Mouse (Mus musculus) cerebellum, adult 9-10 months (tissue): ENCODE measurements at regions not wholly inside any gene's neighbourhood (a gene's known extent, or its start where the extent isn't known, plus 50 kb on each side); places are given as distances from the start of the nearest gene placed in this dataset.

Experiments
- DNase-seq: peaks from one replicate; pipeline ENCODE4 v3.0.0; 2022

DNA sequence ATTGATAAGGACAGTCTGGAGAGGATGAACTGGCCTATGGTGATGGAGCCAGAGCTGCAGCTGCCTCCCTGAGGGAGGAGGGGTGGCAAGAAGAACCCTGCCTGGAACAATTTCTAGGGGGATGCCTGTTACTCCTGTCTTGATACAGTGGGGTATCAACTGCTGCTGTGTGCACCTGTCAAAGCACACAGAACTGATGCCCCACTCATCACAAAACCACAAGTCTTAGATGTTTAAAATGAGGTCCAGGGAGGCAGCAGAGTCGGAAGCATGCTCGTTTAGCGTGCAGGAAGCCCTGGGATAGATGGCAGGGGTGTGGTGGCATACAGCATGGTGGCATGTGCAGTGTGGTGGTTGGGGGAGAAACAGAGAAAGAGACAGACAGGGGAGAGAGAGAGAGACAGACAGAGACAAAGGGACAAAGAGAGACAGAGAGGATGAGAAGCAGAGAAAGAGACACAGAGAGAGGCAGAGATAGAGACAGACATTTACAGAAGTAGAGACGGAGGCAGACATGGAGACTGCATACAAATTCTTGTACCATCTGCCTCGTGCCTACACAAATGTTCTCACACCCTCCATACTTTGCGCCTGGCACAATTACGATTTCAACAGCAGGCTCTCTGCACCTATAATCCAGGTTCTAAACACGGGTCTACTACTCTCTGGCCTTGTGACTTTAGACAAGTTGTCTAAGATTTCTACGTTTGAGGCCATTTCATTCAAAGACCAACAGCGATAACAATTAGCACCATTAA is 242.6 kb downstream of the Cbln4 start:
- DNase-seq = no peak

- DNase-seq = no peak
Measured at GRCm38 (mm10) chr2:171799351-171799750, 243.9 kb downstream of the Cbln4 start.

DNA sequence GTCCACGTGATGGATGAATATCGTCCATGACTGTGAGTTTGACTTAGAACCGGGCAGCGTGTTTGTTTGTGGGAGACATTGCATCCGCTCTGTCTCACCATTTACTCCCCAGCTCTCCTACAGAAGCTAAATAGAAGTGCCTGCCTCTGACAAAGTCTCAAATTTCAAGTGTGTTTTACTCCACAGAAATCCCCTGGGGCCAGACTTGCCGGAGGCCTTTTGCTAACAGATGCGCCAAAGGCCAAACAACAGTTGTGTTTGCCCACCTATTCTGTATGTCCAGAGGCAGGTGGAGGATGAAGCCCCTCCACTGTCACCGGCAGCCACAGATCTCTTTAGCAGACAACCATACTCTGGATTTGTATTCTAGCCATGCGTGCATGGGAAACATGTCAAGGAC is 252.6 kb downstream of the Cbln4 start:
- no peak for DNase-seq

DNA sequence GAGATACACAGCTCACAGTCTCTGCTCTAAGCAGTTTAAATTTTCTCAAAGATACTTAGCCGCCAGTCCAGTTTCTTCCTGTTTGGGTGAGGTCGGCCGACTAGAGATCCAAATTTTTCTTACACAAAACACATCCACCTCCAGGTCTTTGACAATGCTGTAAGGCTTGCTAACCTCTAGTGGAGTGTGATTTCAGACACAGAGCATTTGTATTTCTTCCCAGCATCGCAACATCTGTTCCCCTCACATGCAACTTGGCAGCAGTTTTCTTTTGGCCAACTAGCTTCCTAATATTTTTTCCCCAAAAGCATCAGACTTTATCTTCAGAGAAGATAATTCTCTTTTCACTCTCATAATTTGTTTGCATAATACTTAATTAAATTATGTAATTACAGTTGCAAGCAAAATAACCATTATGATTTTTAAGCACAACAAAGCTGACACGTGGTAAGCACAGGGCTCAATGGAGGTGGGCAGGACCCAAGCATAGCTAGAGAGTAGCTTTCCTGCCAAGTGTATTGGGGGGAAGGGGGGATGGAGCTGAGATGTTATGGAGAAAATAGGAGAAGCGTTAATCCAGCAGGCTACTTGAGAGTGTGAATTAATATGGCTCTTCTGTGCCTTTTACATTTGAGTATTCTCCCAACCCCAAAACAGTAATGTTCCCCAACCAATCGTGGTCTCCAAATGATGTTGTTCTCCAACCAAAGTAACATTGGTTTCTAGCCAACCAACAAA is 276.9 kb downstream of the Cbln4 start:
- DNase-seq = no peak

GRCm38 (mm10) chr2:171765071-171765470 is 278.2 kb downstream of the Cbln4 start:
- no peak for DNase-seq

- no peak for DNase-seq
Measured at GRCm38 (mm10) chr2:171753502-171753901, 289.8 kb downstream of the Cbln4 start.

- DNase-seq = no peak
Measured at GRCm38 (mm10) chr2:171747162-171747561, 296.1 kb downstream of the Cbln4 start.

DNA sequence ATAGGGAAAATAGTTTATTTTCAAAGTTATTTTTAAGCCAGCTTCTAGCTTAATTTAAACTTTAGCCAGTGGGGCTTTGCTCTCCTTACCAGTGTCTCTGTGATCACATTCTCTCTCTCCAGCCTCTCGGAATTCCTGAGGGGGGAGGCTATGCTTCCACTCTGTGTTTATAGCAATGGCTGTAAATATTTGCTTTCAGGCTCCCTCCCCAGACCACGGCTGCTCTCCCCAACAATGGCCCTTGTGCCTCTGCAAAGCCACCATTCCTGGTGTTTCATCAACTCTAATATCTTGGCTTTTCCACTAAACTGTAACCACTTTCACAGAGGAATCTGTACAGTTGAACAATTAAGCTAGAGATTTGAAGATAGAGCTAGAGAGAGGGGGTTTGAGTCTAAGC is 300.2 kb downstream of the Cbln4 start:
- no peak for DNase-seq

DNA sequence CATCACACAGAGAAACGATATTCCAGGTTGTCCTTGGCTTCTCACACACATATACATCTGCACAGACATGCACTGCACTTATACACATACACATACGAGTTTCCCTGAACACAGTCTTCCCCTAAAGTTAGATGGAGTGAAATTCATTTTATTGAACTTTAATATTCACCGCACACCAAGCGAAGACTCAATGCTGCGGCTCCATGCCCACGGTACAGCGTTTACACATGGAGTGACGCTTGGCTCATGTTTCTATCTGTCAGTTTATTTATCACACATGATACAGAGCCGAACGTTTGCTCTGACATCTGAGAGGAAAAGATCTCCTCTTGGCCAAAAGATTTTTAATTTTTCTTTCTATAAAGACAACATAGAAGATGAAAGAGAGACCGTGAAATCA is 300.6 kb downstream of the Cbln4 start:
- no peak for DNase-seq

DNA sequence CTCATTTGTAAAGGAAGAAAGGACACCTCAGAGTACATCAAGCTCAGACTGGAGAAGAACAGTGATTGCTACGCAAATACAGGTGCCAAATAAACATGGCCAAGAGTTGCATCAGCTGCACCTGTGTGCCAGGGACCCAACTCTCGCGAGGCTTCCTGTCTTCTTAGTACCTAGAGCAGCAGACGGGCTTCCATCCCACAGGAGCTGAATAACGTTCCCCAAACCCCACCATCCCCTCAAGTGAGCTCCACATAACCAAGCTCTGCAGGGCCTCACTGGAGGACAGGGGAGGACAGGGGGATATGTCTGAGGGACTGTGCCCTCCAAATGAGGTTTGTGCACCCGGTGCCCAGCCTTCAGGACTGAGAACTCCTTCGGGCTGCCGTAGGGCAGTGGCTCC is 305.5 kb downstream of the Cbln4 start:
- no peak for DNase-seq

GRCm38 (mm10) chr2:171735061-171735490 is 308.2 kb downstream of the Cbln4 start:
- DNase-seq = no peak

DNA sequence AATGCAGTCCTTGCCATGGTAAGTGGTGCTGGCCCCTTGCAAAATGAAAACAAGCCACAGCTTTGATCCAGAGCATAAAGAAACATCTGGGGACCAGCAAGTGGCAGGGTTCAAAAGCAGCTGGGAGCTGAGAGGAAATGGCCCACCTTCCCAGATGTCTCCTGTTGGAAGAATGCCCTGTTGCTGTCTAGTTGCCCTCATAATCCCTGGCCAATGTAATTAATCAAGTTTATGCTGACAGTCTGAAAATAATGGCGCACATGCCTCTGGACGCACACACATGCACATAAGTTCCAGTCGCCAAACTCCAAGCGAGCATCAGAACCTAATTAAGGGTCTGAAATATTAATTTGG is 308.7 kb downstream of the Cbln4 start:
- no peak for DNase-seq

DNA sequence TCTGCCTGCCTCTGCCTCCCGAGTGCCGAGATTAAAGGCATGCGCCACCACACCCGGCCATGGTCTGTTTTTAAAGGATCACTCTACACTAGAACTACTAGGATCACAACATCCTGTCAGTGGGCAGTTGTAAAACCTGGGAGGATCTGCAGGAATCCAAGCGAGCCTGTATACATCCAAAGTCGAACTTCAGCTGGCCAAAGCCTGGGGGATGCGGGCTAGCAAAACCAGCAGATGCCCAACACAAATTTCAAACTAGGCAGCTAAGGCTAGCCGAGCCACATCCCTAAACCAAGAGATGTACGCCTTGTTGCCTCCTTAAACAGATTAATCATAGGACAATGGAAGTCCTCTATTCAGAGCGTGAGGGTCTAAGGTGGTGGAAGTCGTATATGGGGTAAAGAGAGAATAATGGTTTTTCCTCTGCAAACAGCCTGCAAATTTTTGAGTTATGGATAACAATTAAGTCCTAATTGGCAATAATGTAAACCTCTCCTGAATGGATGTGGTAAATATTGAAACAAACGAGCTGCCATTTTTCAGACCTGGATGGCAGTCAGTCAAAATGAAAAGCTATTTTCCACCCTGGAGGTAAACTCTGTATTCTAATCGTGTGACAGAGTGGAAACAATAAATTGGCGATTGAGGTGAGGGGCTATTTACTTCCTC is 309.2 kb downstream of the Cbln4 start:
- no peak for DNase-seq

- DNase-seq = no peak
Measured at GRCm38 (mm10) chr2:171719269-171719668, 324.0 kb downstream of the Cbln4 start.

DNA sequence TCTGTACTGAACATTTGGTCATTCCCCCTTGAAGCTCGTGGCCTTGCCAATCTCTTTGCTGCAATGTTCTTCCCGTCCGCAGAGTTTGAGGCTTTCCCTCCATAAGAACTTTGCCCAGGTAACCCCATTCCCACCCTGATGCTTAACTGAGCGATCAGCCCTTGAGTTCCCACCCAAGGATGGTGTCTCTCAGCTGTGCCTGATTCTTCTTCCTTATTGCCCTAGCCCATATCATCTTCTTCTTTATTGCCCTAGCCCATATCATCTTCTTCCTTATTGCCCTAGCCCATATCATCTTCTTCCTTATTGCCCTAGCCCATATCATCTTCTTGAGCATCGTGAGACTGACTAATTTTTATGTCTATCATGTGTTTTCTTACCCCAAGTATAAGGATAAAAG is 324.4 kb downstream of the Cbln4 start:
- DNase-seq = no peak

- DNase-seq = no peak
Measured at GRCm38 (mm10) chr2:171712816-171713570, 330.3 kb downstream of the Cbln4 start.

DNA sequence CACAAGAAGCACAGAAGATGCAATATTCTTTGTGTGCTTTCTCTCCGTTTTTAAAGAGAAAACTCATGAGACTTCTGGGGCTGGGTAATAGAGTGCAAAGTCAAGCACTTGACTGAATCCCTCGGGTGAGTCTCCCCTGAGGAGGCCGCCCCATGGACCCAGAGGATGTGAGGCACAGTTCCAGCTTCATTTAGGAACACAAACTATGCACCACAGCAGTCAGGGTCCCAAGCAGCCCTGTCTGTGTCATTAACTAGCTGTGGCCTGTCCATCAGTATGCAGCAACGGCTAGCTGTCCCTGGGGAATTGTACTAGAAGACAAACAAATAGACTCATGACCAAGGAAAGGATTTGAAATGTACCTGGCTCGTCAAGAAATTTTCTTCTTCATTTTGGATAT is 349.7 kb downstream of the Cbln4 start:
- DNase-seq = no peak

DNA sequence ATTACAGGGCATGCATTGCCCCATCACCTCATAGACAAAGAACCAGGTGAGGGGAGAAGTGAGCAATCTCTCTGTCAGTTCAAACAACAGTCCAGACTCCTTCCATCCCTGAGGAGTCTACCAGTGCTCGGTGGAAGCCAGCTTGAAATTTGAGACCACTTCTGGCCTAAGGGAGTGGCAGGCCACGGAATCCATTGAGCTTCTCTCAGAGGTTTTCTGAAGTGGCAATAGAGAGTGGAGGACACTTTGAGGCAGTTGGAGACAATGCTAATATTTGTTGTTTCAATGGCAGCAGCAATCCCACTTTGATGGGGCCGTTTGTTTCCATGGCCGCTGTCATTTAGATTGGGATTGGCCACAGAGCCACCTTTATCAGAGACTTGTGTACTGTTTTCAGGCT is 352.5 kb downstream of the Cbln4 start:
- DNase-seq = no peak

DNA sequence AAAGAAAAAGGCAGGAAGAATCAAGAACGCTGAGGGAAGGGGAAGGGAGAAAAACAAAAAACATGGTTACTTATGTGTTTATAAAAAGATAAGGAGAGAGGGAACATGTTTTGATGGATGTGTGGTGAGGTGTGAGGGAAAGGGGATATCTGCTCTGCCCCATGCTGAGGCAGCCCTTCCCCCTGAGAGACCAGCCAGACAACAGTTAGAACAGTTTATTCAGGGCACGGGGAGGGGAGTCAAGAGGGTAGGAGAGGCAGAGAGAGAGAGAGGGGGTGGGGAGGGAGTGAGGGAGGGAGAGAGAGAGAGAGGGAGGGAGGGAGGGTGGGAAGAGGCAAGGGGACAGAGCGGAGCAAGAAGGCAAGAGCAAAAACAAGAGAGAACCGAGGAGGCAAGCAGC is 354.2 kb downstream of the Cbln4 start:
- no peak for DNase-seq

GRCm38 (mm10) chr2:171677998-171678397 is 365.3 kb downstream of the Cbln4 start:
- DNase-seq = no peak

- no peak for DNase-seq
Measured at GRCm38 (mm10) chr2:171677128-171677527, 366.1 kb downstream of the Cbln4 start.

DNA sequence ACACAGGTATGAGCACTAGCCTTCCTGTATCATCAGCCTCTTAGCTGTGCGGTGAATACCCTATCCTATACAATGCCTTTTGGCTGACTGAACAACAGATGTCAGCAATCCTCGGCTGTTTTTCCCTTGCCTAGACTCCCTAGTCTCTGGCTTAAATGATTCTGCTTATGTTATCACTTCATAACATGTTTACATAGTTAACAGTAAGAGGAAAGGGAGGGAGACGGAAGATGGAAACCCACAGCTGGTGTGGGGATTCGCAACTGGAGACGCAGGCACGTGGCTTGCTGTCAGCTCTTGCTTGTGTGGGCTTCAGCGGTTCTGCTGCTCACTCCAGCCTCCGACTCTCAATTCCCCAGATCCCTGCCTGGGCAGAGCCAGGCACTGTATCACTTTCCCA is 367.2 kb downstream of the Cbln4 start:
- DNase-seq = no peak

- no peak for DNase-seq
Measured at GRCm38 (mm10) chr2:171675411-171675810, 367.9 kb downstream of the Cbln4 start.
